Mouse (Mus musculus): ENCODE measurements at regions not wholly inside any gene's neighbourhood (a gene's known extent, or its start where the extent isn't known, plus 50 kb on each side); places are given as distances from the start of the nearest gene placed in this dataset.

GRCm38 (mm10) chr13:4790414-4790813 lies 181.4 kb upstream of the Akr1e1 start:
- no peak for TF ChIP-seq POLR2A (IDR thresholded peaks at IDR 0.05; ENCODE audit: insufficient read length, low read depth)
- no peak for TF ChIP-seq MAX (IDR thresholded peaks at IDR 0.05; ENCODE audit: low read depth)
- TF ChIP-seq TCF12 (IDR thresholded peaks at IDR 0.05; ENCODE audit: insufficient read depth, poor library complexity, severe bottlenecking) = no peak
- TF ChIP-seq E2F4 (IDR thresholded peaks at IDR 0.05; ENCODE audit: insufficient read depth) = no peak
- no peak for TF ChIP-seq USF1 (IDR thresholded peaks at IDR 0.05; ENCODE audit: low read depth)
